Mouse (Mus musculus): ENCODE measurements around the gene Uck1. TPM values are rescaled to one million over a fixed set of nuclear protein-coding genes. Genes with fewer than 3 reads are reported as not detected.

Uck1 gene
- polyA plus RNA-seq, 1 experiment from 2014 or later, result 68.9 TPM

DNA sequence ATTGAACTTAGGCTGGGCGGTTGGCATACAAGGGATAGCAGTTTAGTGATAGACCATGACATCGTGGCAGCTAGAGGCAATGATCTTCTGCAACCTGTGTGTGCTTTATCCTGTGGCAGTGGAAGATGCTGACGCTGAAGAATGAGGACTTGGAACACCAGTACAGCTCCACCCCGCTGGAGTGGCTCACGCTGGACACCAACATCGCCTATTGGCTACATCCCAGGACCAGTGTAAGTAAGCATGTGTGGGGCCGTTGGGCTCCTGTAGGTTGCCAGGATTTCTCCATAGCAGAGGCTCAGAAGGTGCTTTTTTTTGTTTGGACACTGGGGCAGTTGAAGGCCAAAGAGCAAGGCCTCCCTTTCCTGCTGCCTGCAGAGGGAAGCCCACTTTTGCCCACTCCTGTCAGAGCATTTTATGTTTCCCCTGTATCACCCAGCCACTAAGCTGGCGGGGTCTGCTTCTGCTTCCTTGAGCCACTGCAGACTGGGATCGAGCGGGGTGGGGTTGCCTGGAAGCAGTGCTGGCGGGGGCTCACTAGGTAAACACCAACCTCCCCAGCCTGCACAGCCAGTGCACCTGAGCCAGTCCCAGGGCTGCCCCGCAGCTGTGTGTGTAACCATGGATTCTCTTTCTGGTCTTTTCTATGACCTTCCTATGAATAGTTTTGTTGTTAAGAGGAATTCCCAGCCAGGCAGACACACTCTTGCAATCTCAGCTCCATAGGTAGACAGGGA, 8.0 kb downstream of the Uck1 start:
- ATAC-seq (ENCODE audit: insufficient read depth, low FRiP score, low TSS enrichment), result no peak

GRCm38 (mm10) chr2:32248377-32249361, 11.3 kb downstream of the Uck1 start:
- H3K27me3 ChIP-seq (ENCODE audit: control insufficient read depth, insufficient read depth, low read length), result no peaks in the 10 kb centered on the region
- no peak overlapping the region for H3K27ac ChIP-seq (ENCODE audit: low read depth, low read length)
- no peak overlapping the region for H3K4me3 ChIP-seq (ENCODE audit: low read depth, low read length)
- no peak overlapping the region for H3K9ac ChIP-seq (ENCODE audit: low read length)
- 84% methylated on average over 10 of the region's 10 CpGs for WGBS
- H3K9me3 ChIP-seq (ENCODE audit: control insufficient read depth, low read length), result no peaks in the 10 kb centered on the region
- DNase-seq (ENCODE audit: low spot score) (no peak), ATAC-seq (ENCODE audit: insufficient read depth, low FRiP score, low TSS enrichment) (no peak)
- H3K4me2 ChIP-seq (ENCODE audit: low read depth), result no peak overlapping the region
- H3K36me3 ChIP-seq (ENCODE audit: control insufficient read depth, insufficient read depth, low read length), result peaks cover 22% of the 10 kb centered on the region
- no peaks in the 10 kb centered on the region for H3K4me1 ChIP-seq (ENCODE audit: control insufficient read depth, insufficient read depth, low read length)

More for the DNA sequence above, 8.0 kb downstream of the Uck1 start:
- no peak overlapping the region for H3K4me2 ChIP-seq (ENCODE audit: low read depth)
- no peaks in the 10 kb centered on the region for H3K9me3 ChIP-seq (ENCODE audit: control insufficient read depth, low read length)
- no peak overlapping the region for H3K9ac ChIP-seq (ENCODE audit: low read length)
- no peak for DNase-seq (ENCODE audit: low spot score)
- no peak overlapping the region for H3K27ac ChIP-seq (ENCODE audit: low read depth, low read length)
- H3K36me3 ChIP-seq (ENCODE audit: control insufficient read depth, insufficient read depth, low read length), result peaks cover 24% of the 10 kb centered on the region
- 91% methylated on average over 12 of the region's 12 CpGs for WGBS
- H3K4me3 ChIP-seq (ENCODE audit: low read depth, low read length), result no peak overlapping the region
- no peaks in the 10 kb centered on the region for H3K27me3 ChIP-seq (ENCODE audit: control insufficient read depth, insufficient read depth, low read length)
- H3K4me1 ChIP-seq (ENCODE audit: control insufficient read depth, insufficient read depth, low read length), result no peaks in the 10 kb centered on the region

DNA sequence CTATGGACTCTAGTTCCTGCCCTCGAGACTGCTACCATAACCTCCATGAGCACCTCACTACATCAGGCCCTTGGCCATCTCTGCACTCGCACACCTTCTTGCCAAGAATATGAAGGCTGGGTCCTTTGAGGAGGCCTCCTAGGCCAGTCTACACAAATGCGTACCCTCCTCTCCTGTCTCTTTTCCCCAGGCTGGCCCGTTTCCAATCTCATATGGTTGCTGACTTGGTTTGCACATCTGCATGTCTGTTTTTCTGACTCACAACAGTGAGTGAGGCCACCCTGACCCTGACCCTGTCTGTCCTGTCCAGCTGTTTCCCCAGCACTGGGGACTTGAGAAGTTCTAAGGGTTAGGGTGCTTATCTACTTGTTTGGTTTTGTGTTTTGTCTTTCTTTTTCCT, 13.2 kb downstream of the Uck1 start:
- H3K9ac ChIP-seq (ENCODE audit: low read length), result no peak overlapping the region
- DNase-seq (ENCODE audit: low spot score), result no peak
- no peaks in the 10 kb centered on the region for H3K9me3 ChIP-seq (ENCODE audit: control insufficient read depth, low read length)
- H3K4me1 ChIP-seq (ENCODE audit: control insufficient read depth, insufficient read depth, low read length), result no peaks in the 10 kb centered on the region
- H3K36me3 ChIP-seq (ENCODE audit: control insufficient read depth, insufficient read depth, low read length), result peaks cover 19% of the 10 kb centered on the region
- ATAC-seq (ENCODE audit: insufficient read depth, low FRiP score, low TSS enrichment), result no peak
- H3K27ac ChIP-seq (ENCODE audit: low read depth, low read length), result no peak overlapping the region
- no peaks in the 10 kb centered on the region for H3K27me3 ChIP-seq (ENCODE audit: control insufficient read depth, insufficient read depth, low read length)
- H3K4me2 ChIP-seq (ENCODE audit: low read depth), result no peak overlapping the region
- 89% methylated on average over 4 of the region's 4 CpGs for WGBS
- H3K4me3 ChIP-seq (ENCODE audit: low read depth, low read length), result no peak overlapping the region

DNA sequence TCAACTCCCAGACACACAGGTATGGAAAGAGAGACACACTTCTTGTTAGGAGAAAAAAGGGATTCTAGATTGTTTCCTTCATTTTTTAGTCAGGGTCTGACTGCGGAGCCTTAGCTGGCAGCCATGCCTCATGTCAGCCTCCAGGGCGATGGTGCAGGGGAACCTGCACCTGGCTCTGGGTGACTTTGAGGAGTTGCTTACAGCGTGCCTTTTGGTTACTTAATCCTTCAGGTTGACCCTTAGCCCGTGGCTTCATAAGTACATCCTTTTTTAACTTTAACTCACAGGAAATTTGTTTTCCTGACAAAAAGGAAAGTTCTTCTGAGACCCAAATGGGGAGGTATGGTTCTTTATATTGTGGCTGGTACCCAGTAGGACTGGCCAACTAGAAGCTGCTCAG, 17.0 kb downstream of the Uck1 start:
- Histone ChIP-seq H3K9ac (ENCODE audit: low read length) (no peak overlapping the region), H3K27me3 (ENCODE audit: control insufficient read depth, insufficient read depth, low read length) (no peaks in the 10 kb centered on the region), H3K4me3 (ENCODE audit: low read depth, low read length) (no peak overlapping the region), H3K9me3 (ENCODE audit: control insufficient read depth, low read length) (no peaks in the 10 kb centered on the region), H3K27ac (ENCODE audit: low read depth, low read length) (no peak overlapping the region), H3K36me3 (ENCODE audit: control insufficient read depth, insufficient read depth, low read length) (peaks cover 6% of the 10 kb centered on the region; the same call in 1 of the 2 replicates), H3K4me1 (ENCODE audit: control insufficient read depth, insufficient read depth, low read length) (no peaks in the 10 kb centered on the region), H3K4me2 (ENCODE audit: low read depth) (no peak overlapping the region)
- DNase-seq (ENCODE audit: low spot score), result no peak
- ATAC-seq (ENCODE audit: insufficient read depth, low FRiP score, low TSS enrichment), result no peak
- 97% methylated on average over 4 of the region's 4 CpGs for WGBS

- Histone ChIP-seq H3K27ac (ENCODE audit: low read depth, low read length) (no peak overlapping the region), H3K9me3 (ENCODE audit: control insufficient read depth, low read length) (no peaks in the 10 kb centered on the region), H3K4me3 (ENCODE audit: low read depth, low read length) (no peak overlapping the region), H3K27me3 (ENCODE audit: control insufficient read depth, insufficient read depth, low read length) (no peaks in the 10 kb centered on the region), H3K9ac (ENCODE audit: low read length) (no peak overlapping the region), H3K4me1 (ENCODE audit: control insufficient read depth, insufficient read depth, low read length) (peaks cover 6% of the 10 kb centered on the region; the same call in 1 of the 2 replicates), H3K36me3 (ENCODE audit: control insufficient read depth, insufficient read depth, low read length) (peaks cover 2% of the 10 kb centered on the region; the same call in 1 of the 2 replicates), H3K4me2 (ENCODE audit: low read depth) (no peak overlapping the region)
- WGBS, result 82% methylated on average over 5 of the region's 5 CpGs
- no peak for DNase-seq (ENCODE audit: low spot score)
- no peak for ATAC-seq (ENCODE audit: insufficient read depth, low FRiP score, low TSS enrichment)
These were observed 19.4 kb downstream of the Uck1 start for GRCm38 (mm10) chr2:32240591-32240990.

GRCm38 (mm10) chr2:32238708-32239435, 21.1 kb downstream of the Uck1 start:
- H3K4me1 ChIP-seq (ENCODE audit: control insufficient read depth, insufficient read depth, low read length), result peaks cover 8% of the 10 kb centered on the region
- no peak for DNase-seq (ENCODE audit: low spot score)
- WGBS, result 92% methylated on average over 9 of the region's 9 CpGs
- H3K27ac ChIP-seq (ENCODE audit: low read depth, low read length), result no peak overlapping the region
- H3K4me3 ChIP-seq (ENCODE audit: low read depth, low read length), result no peak overlapping the region
- ATAC-seq (ENCODE audit: insufficient read depth, low FRiP score, low TSS enrichment), result no peak
- no peak overlapping the region for H3K9ac ChIP-seq (ENCODE audit: low read length)
- no peaks in the 10 kb centered on the region for H3K9me3 ChIP-seq (ENCODE audit: control insufficient read depth, low read length)
- no peak overlapping the region for H3K4me2 ChIP-seq (ENCODE audit: low read depth)
- H3K36me3 ChIP-seq (ENCODE audit: control insufficient read depth, insufficient read depth, low read length), result no peaks in the 10 kb centered on the region
- H3K27me3 ChIP-seq (ENCODE audit: control insufficient read depth, insufficient read depth, low read length), result no peaks in the 10 kb centered on the region

DNA sequence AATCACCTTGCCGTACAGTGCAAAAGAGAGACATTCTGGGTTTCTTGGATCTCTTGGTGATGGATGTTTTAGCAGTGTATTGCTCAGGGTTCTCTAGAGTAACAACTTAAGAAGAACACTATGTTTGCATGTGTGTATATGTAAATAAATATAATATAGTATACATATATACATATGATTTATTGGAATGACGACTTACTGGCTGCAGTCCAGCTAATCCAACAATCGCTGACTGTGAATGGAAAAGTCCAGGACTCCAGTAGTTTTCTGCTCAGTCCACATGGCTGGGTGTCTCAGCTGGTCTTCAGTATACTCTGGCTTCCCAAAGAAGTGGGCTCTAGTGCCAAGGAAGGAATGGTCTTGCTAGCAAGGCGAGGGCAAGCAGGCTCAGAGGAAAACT, 22.4 kb downstream of the Uck1 start:
- Histone ChIP-seq H3K4me3 (ENCODE audit: low read depth, low read length) (peak overlapping the region; percentile 60), H3K4me2 (ENCODE audit: low read depth) (peak overlapping the region; percentile 88), H3K27ac (ENCODE audit: low read depth, low read length) (no peak overlapping the region), H3K9me3 (ENCODE audit: control insufficient read depth, low read length) (no peaks in the 10 kb centered on the region), H3K9ac (ENCODE audit: low read length) (peak overlapping the region; percentile 19; the same call in 1 of the 2 replicates), H3K36me3 (ENCODE audit: control insufficient read depth, insufficient read depth, low read length) (peaks cover 4% of the 10 kb centered on the region; the same call in 1 of the 2 replicates), H3K27me3 (ENCODE audit: control insufficient read depth, insufficient read depth, low read length) (no peaks in the 10 kb centered on the region), H3K4me1 (ENCODE audit: control insufficient read depth, insufficient read depth, low read length) (peaks cover 8% of the 10 kb centered on the region)
- DNase-seq (ENCODE audit: low spot score) (no peak), ATAC-seq (ENCODE audit: insufficient read depth, low FRiP score, low TSS enrichment) (no peak)
- 44% methylated on average over 4 of the region's 4 CpGs for WGBS

GRCm38 (mm10) chr2:32236760-32237487, 23.0 kb downstream of the Uck1 start:
- peaks cover 4% of the 10 kb centered on the region for H3K36me3 ChIP-seq (ENCODE audit: control insufficient read depth, insufficient read depth, low read length)
- peak overlapping the region; percentile 88 for H3K4me2 ChIP-seq (ENCODE audit: low read depth)
- H3K9ac ChIP-seq (ENCODE audit: low read length), result peak overlapping the region; percentile 72
- WGBS, result under 1% methylated on average over 20 of the region's 20 CpGs
- no peaks in the 10 kb centered on the region for H3K9me3 ChIP-seq (ENCODE audit: control insufficient read depth, low read length)
- H3K4me1 ChIP-seq (ENCODE audit: control insufficient read depth, insufficient read depth, low read length), result peaks cover 8% of the 10 kb centered on the region
- H3K27me3 ChIP-seq (ENCODE audit: control insufficient read depth, insufficient read depth, low read length), result no peaks in the 10 kb centered on the region
- no peak overlapping the region for H3K27ac ChIP-seq (ENCODE audit: low read depth, low read length)
- H3K4me3 ChIP-seq (ENCODE audit: low read depth, low read length), result peak overlapping the region; percentile 60
- DNase-seq (ENCODE audit: low spot score) (peak; percentile 52), ATAC-seq (ENCODE audit: insufficient read depth, low FRiP score, low TSS enrichment) (peak; percentile 28; the same call in 1 of the 2 replicates)
